Mouse (Mus musculus): ENCODE results near the gene Mccc1.

- TF ChIP-seq POLR2A (IDR thresholded peaks at IDR 0.05; ENCODE audit: control insufficient read depth, extremely low read depth, insufficient read depth, low read length, poor library complexity) (no peak), CTCF (IDR thresholded peaks at IDR 0.05; ENCODE audit: borderline replicate concordance, control insufficient read depth, extremely low read depth, insufficient read depth, low read length, poor library complexity) (no peak)
Observed at GRCm38 (mm10) chr3:36031740-36032510, 31.4 kb upstream of the Mccc1 start.

Data from thymus, adult 2 months (tissue).